Mouse (Mus musculus) gastrocnemius, adult 8-10 months (tissue): ENCODE measurements around the gene Arl4c. TPM values are rescaled to one million over a fixed set of nuclear protein-coding genes. Genes with fewer than 3 reads are reported as not detected.
"Not testable (repeated sequence)": the region's sequence is repeated elsewhere in the genome, so short reads cannot be mapped to it uniquely, and the experiment has no call there.

Source experiments
- DNase-seq, 2 experiments: peaks; one replicate each; pipeline ENCODE4 v3.0.0; 2022; ENCODE audit warnings: low spot score in 2 of 2
- total RNA-seq, 4 experiments: library from RNA; stranded (reverse); gene quantifications; 2 replicates each; pipeline ENCODE4 v1.2.4; 2022

The Arl4c gene
- total RNA-seq, 4 experiments from 2014 or later = 0.11 to 0.63 (median 0.29) TPM

DNA sequence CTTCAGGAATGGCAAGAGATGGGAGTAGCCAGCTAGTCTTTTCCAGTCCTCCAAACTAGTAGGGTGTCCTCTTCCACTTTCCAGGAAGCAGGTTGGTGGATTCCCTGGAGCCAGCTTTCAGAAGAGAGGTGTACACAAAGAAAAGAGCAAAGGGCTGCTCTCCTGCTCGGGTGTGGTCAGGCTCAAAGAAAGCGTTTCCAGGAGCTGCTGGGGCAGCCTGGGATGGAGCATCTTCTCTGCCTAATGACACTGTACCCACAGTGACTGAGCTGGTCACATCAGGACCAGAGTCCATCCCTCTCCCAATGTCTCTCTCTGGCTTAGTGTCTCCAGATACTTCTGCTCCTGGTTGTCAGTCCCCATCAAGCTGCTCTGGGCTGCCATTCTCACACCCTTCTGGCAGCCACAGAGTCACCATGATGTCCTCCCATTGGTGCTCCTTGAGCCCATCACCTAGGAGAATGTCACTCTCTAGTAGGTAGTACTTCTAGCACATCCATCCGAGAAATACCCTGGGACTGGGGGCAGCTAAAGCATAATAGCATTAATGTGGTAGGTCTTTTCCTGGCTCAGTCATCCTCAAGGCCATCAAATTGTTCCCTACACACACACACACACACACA, 46.4 kb downstream of the Arl4c start:
- DNase-seq = no peak

DNA sequence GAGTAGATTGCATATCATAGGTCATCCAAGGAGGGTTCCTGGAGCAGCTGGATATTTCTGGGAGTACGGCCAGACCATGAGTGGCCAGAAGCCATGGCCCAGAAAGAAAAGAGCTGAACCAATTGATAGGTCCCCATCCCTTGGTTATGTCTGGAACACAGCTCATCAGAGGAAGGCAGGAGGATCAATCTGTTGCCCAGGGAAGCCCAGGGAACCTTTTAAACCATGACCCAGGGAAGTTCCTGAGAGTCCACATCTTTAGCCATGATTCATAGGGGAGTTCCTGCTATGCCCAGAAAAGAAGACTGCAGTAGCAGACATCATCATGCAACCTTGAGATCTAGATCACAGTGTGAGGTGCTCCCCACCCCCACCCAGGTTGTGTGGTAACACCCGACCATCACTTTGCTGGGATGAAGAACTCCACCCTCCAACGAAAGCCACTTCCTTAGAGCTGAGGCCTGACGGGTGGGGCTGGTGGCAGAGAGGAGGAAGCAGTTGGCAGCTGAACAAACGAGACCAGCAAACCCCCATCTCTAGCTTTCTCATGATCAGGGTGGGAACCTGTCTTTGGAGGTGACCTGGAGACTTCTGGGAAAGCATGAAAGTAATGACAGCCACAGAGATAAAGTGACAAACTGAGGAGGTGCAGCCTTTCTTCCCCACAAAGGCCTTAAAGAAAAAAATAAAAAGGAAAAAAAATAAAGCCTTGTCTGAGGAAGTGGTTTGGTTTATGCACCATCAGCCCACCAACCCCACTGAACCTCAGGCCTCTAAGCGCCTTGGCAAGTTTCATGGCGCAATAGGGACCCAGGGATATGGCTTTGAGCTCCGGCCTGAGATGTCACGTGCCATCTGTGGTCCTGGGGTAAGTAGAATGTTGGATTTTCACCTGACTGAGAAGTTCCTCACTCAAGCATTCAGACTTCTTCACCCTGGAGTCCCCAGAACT, 47.2 kb downstream of the Arl4c start:
- no peak for DNase-seq

DNA sequence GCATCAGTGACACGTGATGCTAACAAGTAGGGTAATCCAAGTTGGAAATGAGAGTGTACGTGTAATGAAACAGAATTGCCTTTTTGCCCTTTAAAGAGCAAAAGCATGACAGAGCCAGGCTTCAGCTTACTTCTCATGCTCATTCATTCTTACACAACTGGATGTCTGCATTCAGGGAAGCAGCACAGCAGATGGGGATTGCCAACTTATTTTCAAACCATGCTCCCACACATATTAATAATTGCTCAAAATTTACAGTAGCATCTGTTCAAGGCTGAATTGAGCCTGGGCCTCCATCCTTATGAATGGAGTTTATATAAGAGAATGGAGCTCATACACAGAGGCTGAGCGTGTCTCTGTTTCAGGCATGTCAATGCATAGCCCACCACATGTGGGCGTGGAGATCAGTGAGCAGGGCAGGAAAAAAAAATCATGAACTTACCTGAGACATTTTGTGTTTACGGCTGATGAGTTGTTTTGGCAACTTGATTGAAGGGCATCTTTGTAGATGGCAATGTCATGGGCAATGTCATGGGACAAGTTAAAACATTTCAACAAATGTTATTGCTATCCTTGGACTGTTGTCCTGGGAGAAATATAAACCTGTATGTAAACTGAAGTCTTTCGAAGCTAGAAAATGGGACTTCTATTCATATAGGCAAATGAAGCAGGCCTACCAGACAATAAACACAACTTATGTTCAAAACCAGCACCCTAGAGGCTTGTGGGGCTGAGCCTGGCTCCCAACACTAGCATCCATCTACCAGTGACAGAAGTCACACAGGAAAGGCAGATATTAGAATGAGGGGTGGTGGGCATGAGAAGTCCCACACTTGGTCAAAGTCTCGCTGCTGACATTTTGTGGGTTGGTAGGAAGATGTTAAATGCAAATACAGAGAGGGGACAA, 48.2 kb downstream of the Arl4c start:
- DNase-seq = no peak

DNA sequence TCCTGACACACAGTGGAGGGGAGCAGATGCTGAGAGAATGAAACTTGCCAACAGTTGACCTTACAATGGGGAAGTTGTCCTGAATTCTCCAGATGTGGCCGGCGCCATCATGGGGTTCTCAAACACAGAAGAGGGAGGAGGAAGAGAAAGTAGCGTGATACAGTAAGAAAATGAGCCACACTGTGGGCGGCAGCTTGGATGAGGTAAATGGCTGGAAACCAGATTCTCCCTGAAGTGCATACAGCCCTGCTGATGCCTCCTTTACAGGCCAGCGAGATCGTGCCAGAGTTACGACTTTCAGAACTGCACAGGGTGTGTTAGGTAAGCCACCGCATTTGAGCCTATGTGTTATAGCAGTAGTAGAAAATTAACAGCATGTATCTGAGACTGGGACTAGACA, 49.3 kb downstream of the Arl4c start:
- no peak for DNase-seq

DNA sequence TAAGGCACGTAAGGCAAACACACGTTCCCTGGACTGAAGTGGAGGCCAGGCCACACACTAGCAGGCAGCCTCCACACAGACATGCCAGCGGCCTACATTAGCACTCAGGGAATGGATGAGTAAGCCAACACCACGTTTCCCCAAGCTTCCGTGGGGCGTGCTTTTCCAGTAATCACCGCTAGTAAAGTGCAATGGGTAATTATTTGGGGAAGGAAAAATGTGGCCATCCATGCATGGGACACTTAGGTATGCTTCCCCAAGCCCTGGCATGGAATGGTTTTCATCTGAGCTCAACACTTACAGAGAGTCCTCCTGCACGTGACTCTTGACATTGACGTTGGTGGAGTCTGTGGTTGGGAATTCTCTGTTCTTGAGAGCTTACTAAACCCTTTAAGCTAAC, 50.4 kb downstream of the Arl4c start:
- DNase-seq = no peak

DNA sequence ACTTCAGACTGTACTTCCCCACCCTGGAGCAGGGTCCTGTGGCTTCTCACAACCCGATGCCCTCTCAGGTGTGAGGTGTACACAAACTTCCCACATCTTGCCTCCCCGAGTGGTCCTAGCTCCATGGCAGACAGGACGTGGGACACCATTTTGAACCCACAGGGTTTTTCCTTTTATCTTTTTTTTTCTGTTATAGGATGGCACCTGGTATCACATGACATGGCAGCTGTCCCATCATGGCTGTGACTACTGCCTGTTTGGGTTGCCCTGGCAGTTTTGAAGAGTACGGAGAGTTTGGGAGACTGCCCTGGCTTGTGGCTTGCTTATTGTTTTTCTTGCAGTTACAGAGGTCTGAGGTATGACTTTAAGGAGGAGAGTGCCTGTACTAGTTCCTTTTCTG, 53.3 kb downstream of the Arl4c start:
- no peak for DNase-seq

DNA sequence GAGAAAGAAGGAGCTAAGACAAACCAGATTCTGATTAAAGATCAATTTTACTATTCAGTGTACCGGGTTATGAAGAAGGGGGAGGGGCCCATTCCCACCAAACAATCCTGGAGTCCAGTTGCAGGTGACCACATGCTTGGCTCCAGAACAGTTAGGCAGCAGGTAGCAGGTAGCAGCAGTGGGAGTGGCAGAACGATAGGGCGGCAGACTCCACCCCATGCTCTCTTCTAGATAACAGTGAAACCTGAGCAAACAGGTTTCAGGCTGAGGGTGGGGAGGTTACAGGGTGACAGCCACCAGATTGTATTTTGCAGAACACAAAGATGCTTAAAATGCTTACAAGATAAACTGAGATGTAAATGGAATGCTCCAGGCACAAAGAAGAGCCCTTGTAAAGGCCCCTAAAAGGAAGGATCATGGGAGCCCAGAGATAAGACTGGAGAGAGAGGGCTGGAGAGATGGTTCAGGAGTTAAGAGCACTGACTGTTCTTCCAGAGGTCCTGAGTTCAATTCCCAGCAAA, 56.4 kb downstream of the Arl4c start:
- DNase-seq = no peak

DNA sequence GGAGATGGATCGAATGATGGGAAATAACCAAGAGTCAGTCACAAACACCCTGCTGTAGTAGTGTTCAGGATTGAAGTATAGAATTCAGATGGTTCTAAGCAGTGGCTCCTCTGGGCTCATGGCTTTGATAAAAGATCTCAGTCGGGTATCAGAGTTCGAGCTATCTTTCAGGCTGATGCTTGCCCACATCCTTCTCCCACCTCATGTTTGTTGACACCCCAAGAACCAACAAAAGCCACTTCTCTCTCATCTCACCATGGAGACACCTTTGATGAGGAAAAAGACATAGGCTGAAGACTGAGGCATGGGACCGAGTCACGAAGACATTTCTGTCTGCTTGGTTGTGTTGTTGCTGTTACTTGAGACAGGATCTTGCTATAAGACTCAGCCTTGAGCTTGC, 57.6 kb downstream of the Arl4c start:
- no peak for DNase-seq

DNA sequence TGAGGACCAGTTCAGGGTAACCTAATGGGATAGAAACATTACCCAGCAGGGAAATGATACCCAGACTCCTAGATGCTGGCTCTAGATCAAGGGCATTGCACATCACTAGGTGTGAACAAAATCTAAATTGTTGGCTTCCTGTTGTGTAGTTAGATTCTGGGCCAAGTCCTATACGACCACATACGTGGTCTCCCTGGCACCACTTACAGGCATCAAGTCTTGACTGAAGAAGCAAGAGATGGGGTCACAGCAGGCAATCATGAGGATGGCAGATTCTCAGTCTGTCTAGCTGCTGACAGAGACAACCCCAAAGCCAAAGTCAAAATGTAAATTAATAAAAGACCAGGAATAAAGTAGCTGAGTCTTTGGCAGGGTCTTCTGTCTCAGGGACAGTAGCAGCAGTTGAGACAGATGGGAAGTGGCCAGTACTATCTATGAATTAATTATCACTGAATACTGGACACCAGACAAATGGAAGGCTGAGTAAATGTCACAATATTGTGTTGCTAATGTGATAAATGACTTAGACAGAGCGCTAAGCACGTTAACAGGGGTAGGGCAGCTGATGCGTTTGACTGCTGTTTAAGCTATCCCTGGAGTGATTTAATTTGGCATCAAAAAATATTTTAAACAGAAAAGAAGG, 58.7 kb downstream of the Arl4c start:
- no peak for DNase-seq

DNA sequence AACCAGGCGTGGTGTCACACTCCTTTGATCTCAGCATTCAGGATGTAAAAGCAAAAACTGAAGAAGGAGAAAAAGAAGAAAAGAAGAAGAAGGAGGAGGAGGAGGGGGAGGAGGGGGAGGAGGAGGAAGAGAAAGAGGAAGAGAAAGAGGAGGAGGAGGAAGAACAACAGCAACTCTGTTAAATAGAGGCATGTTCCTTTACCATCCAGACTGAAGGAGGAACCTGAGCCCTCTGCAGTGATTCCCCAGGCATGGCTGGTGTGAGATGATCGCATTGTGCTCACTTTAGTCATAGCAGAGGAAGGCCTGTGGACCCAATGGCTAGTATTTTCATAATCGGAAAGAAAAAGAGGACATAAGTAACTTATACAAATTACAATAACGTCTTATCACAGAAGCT, 59.3 kb downstream of the Arl4c start:
- no peak for DNase-seq

DNA sequence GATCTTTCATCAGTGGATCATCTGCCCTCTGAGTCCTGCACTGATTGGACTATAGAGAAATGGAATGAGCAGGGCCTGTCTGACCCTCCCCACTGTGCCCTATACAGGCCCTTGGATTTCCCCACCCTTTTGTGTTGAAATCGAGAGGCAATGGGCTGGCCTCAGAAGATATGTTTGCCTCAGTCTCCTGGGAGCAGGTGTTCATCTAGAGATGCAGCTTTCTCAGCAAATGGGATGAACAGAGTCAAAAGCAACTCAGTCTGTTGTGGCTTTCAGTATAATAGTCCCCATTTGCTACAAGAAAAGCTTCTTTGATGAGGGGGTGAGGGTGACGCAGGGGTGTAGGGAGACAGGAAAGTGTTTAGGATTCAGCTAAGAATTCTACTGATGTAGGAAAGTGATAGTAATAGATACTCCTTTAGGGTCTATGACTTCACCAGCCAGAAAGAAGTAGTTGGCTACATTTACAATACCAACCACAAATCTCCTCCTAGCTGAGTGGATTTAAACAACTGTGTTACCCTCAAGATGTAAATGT, 60.3 kb downstream of the Arl4c start:
- DNase-seq = no peak

DNA sequence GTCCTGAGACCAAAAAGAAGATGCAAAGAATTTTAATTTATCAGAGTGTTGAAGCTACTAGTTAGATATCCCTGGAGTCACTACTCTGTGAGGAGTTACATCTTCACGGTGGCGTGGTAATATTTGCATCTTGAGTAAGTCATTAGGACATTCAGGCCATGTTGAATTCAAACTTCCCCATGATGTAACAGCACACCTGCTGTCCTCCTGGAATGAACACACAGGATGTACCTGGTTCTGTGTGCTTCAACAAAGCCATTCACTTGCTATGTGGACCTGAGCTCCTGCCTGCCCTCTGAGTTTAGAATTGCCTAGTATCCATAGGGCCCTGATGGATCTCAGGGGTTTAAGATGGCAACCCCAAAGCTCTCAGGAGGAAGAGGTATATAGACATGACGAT, 60.8 kb downstream of the Arl4c start:
- DNase-seq = no peak

DNA sequence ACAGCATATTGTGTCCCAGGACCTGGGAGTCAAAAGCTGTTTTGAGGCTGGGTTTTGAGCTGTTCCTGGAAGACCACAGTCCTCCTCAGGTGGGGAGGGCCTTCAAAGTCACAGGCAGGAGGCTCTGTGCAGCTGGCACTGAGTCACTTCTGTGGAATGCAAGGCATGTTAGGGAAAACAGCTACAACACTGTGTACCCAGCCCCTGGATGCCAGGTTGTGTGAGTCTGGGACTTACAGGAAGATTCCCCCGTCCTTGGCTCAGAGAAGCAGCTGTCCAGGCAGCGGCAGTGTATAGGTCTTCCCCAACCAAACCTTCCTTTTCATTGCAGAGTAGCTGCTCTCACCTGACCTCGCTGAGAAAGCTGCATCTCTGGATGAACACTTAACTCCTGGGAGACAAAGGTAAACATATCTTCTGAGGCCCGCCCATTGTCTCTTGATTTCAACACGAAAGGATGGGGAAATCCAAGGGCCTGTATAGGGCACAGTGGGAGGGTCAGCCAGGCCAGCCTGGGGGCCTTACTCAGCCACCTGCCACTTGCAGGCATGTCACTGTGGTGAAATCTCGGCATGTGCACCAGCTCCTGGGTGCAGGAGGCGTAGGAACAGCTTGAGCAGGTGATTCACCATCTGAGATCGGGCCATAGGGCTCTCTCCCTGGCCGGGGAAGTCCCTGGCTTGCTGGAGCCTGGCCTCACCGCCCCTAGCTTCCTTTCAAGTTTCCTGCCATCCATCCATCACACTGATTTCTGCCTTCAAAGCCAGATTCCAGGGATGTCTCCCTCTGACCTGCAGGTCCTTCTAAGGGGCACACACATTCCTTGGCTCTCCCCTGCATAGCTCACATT, 62.4 kb downstream of the Arl4c start:
- DNase-seq = no peak

DNA sequence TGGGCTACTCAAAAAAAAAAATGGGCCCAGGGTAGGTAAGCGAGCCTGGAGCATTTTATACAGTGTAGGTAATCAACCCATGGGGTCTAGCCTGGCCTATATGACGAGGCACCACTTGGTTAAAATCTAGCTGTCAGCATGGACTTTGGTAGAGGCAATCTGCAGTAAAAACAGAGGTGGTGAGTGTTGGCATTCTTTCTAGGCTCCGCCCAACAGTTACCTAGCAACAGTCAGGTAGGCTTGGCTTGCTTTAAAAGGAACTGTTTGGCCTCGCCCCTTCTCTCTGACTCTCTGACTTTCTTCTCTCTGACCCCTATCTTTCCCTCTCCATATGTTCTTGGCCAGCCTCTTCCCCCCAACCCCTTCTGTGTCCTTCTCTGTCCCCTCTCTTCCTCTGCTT, 63.4 kb downstream of the Arl4c start:
- DNase-seq = no peak

DNA sequence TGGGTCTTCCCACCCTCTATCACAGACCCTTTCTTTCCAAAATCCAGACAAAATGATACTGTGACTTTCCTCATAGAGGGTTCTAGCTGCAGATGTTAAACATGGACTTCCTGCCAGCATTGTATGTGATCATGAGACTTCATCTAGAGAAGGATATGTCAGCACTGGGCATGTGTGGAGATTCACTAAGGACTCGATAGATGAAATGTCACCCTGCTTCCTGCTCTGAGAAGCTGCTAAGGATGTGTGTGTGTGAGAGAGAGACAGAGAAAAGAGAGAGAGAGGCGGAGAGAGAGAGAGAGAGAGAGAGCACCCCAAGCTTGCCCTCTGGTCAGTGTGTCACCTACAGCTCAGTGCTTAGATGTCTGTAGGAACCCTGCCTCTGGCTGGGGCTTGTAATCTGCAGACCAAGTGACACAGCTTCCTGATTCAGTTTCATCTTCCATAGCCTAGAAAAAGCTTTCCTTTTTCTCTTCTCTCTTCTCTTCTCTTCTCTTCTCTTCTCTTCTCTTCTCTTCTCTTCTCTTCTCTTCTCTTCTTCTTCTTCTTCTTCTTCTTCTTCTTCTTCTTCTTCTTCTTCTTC, 65.4 kb downstream of the Arl4c start:
- DNase-seq = not testable (repeated sequence)

DNA sequence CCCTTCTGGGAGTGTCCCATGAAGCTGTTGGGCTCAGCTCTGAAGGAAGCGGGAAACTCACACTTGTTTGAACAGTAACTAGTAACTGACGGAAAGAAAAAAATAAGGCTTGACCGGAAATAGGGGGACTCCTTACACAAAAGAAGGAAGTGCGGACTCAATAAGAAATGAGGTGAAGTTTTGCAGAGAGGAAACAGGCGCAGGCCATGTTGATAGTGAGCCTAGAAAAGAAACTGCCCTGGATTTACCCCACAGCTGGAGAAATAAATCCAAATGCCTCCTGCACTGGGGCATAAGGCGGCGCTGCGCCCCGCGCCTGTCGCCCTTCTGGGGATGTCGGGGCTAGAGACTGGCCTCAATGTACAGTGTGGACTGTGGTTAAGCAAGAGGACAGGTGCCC, 66.4 kb downstream of the Arl4c start:
- DNase-seq = no peak

DNA sequence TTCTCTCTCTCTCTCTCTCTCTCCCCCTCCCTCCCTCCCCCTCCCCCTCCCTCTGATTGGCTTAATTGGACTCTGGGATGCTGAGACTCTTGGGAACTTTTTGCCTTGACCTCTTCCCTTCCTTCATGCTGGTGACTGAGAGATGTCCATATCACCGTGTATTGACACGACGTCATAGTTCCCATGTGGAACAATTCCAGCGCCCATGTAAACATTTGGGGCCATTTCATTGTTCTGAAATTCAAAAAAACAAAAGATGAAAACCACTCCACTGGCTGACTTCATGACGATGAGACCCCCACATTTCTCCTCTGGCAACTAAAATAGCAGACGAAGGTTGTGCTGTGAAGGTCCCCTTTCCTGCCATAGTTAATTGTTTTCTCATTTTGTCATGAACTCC, 69.2 kb downstream of the Arl4c start:
- DNase-seq = no peak

DNA sequence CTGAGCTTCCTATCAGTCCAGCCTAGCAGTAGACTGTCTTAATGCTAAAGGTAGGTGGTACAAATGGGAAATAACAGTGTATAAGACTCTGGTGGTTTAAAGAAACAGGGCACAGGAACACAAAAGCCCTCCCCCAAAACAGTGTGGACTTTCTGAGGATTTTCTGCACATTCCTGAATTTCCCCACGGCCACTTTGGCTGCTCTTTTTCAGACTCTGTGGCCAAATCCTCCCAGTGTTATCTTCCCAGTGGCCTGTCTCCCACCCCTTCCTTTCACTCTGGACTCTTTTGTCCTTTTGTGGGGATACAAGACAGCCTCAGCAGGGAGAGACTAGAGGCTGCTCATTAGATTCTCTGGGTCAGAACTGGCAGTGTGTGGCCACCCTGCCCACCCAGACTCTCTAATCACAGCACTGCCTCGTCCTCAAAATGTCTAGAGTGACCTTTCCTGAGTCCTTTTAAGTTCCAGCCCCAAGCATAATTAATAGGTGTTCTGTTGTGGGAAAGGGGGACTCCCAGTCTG, 72.0 kb downstream of the Arl4c start:
- DNase-seq = no peak

DNA sequence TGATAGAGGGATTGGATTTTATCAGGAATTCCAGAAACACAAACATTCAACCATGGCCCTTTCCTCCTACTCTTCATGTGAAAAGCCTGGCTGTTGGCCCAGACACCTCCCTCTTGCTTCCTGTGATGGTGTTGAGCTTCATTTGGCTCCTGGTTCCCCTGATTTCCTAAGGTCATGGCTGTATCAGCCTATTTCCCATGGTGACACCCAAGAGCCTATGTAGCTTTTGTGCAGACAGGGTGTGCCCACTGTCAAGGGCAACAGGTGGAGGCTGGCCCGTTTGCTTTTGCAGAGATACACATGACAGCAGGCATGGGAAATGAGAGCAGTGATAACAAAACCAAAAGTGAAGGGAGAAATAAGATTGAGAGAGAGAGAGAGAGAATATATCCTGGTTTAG, 76.8 kb downstream of the Arl4c start:
- no peak for DNase-seq
